Mouse (Mus musculus) heart, embryonic 13.5 days (tissue): Measurements from ENCODE around the gene Dnaja3. TPM values are rescaled to one million over a fixed set of nuclear protein-coding genes. Genes with fewer than 3 reads are reported as not detected.
A peak's percentile ranks its signal among the peaks of the same experiment; 100 is the strongest.
"Not testable (repeated sequence)": the region's sequence is repeated elsewhere in the genome, so short reads cannot be mapped to it uniquely, and the experiment has no call there.

ENCODE experiments used
- ATAC-seq: fragments of 200-750 bp; cut with Nextera tagmentation; 2 replicates; pipeline ENCODE4 v1.8.0; 2017; ENCODE audit warnings: moderate TSS enrichment; ENCODE audit not compliant: insufficient number of reproducible peaks, low FRiP score, low TSS enrichment; ENCODE audit errors: extremely low read depth
- H3K27ac ChIP-seq: fragments of 300-500 bp; sonication (generic); replicated peaks from 2 replicates; pipeline ENCODE4 v1.5.1; 2015; ENCODE audit warnings: moderate library complexity, mild to moderate bottlenecking, inconsistent platforms
- H3K27me3 ChIP-seq: fragments of 300-500 bp; sonication (generic); replicated peaks from 2 replicates; pipeline ENCODE4 v1.6.1; 2015; ENCODE audit warnings: mild to moderate bottlenecking, inconsistent platforms
- H3K36me3 ChIP-seq: fragments of 300-500 bp; sonication (generic); 2 replicates; pipeline ENCODE4 v1.6.1; 2015; ENCODE audit warnings: mild to moderate bottlenecking, inconsistent platforms
- H3K4me1 ChIP-seq: fragments of 300-500 bp; sonication (generic); 2 replicates; pipeline ENCODE4 v1.6.1; 2015; ENCODE audit warnings: inconsistent platforms
- H3K4me2 ChIP-seq: fragments of 300-500 bp; sonication (generic); 2 replicates; pipeline ENCODE4 v1.6.1; 2015; ENCODE audit warnings: inconsistent platforms, mild to moderate bottlenecking, moderate library complexity
- H3K4me3 ChIP-seq: fragments of 300-500 bp; sonication (generic); 2 replicates; pipeline ENCODE4 v1.5.1; 2015; ENCODE audit warnings: moderate library complexity, mild to moderate bottlenecking, inconsistent platforms
- H3K9ac ChIP-seq: fragments of 300-500 bp; sonication (generic); 2 replicates; pipeline ENCODE4 v1.6.1; 2015; ENCODE audit warnings: inconsistent platforms, mild to moderate bottlenecking, moderate library complexity
- H3K9me3 ChIP-seq: fragments of 300-500 bp; sonication (generic); 2 replicates; pipeline ENCODE4 v1.6.1; 2016; ENCODE audit warnings: inconsistent platforms
- WGBS: fragments of 180-500 bp; shearing (Covaris S2); methylation state at CpG from one replicate; pipeline ENCODE4 v1.1.7; 2015; ENCODE audit warnings: mixed read lengths; 5-methylcytosine and 5-hydroxymethylcytosine counted together
- polyA plus RNA-seq: library from polyadenylated mRNA; unstranded; fragments of >200 nt; fragmentation: Nextera tagmentation; extraction: Ambion mirVana; gene quantifications from 2 replicates; pipeline ENCODE4 v1.2.1, GENCODE M21; 2015

Gene Dnaja3
- polyA plus RNA-seq, 1 experiment from 2014 or later, result 65.6 TPM

GRCm38 (mm10) chr16:4676836-4677235 lies 37.0 kb downstream of the Dnaja3 start:
- Histone ChIP-seq H3K4me2 (no peak overlapping the region), H3K9me3 (no peaks in the 10 kb centered on the region), H3K27me3 (no peaks in the 10 kb centered on the region), H3K9ac (no peak overlapping the region), H3K4me3 (no peak overlapping the region), H3K27ac (no peak overlapping the region), H3K4me1 (peaks cover 17% of the 10 kb centered on the region), H3K36me3 (peaks cover 40% of the 10 kb centered on the region)
- WGBS, result 90% methylated on average over 5 of the region's 5 CpGs
- ATAC-seq, result no peak

GRCm38 (mm10) chr16:4678080-4678479 lies 38.3 kb downstream of the Dnaja3 start:
- ATAC-seq, result no peak
- H3K36me3 ChIP-seq, result peaks cover 30% of the 10 kb centered on the region
- no peak overlapping the region for H3K27ac ChIP-seq
- no peaks in the 10 kb centered on the region for H3K9me3 ChIP-seq
- H3K4me2 ChIP-seq, result peak overlapping the region; percentile 93
- 61% methylated on average over 5 of the region's 5 CpGs for WGBS
- H3K9ac ChIP-seq, result peak overlapping the region; percentile 37; the same call in 1 of the 2 replicates
- no peaks in the 10 kb centered on the region for H3K27me3 ChIP-seq
- peak overlapping the region; percentile 73; the same call in 1 of the 2 replicates for H3K4me3 ChIP-seq
- peaks cover 19% of the 10 kb centered on the region for H3K4me1 ChIP-seq

DNA sequence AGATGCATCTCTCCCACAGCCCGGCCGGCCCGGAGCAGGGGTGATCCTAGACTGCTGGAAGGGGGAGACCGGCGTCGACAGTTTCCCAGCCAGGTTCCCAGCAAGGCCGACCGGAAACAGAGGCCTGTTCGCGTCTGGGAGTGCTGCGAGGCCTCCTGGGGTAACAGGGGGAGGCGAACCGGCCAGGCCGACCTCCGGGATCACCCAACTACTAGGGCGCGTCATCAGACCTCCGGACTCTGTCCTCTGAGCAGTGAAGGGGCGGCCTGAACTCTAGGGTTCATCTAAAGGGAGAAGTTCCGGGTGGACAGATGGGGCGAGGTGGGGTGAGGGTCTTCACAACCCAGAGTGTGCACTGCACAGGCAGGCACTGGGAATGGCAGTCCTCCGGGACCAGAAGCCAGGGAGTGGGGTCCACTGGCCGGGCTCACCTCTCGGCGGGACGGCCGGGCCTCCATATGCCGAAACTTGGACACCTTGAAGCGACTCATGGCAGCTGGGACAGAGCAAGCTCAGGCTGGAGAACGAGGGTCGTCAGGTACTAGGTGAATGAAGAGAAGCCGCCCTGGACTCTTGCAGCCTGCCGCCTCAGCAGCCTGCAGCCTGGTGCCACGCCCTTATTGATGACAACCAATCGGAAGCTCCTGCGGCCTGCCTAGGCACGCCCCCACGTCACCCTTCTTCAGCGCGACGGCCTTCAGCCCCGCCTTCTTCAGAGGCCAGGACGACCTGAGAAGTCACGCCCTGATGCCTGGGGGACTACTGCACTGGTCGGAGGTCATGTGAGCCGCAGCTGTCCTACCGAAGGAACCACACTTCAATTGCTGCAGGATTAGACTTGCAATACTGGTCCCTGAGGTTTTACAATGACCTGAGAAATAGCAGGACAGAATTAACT lies 39.6 kb downstream of the Dnaja3 start, which contains the start of gene Coro7:
Gene Coro7 (minus strand): TSS at position 657 of the 898 bp plus-strand sequence.
- H3K4me3 ChIP-seq, result peak within 1 kb of the TSS; percentile 73
- peaks cover 24% of the 10 kb centered on the region for H3K4me1 ChIP-seq
- peak within 1 kb of the TSS; percentile 61 for H3K27ac ChIP-seq
- peak within 1 kb of the TSS; percentile 93 for H3K4me2 ChIP-seq
- no peaks in the 10 kb centered on the region for H3K27me3 ChIP-seq
- WGBS, result under 1% methylated on average over 47 of the region's 47 CpGs
- ATAC-seq, result peak; percentile 92
- H3K36me3 ChIP-seq, result peaks cover 18% of the 10 kb centered on the region
- H3K9me3 ChIP-seq, result no peaks in the 10 kb centered on the region
- H3K9ac ChIP-seq, result peak within 1 kb of the TSS; percentile 79

DNA sequence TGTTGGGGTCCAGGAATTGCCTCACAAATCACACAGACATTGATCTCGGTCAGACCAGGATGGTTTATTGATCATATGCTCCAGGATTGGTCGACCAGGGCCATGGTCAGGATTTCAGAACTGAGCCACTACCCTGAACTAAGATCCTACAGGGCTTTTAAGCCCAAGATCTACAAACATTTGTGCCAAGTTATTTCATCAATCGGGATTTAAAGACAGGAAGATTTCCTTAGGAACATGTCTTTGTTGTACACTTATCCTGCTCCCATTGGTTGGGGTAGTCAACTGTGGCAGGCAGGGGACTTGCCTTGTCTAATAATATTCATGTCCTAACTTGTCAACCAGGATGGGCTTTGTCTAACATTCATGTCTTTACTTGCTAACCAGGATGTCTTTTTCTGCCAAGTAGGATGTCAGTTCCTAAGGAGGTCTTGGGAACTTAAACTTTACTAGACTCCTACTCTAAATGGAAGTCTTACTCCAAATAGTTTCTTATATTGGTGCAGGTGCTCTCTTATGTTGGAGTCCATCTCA lies 41.2 kb downstream of the Dnaja3 start:
- WGBS, result 73% methylated on average over 3 of the region's 3 CpGs

DNA sequence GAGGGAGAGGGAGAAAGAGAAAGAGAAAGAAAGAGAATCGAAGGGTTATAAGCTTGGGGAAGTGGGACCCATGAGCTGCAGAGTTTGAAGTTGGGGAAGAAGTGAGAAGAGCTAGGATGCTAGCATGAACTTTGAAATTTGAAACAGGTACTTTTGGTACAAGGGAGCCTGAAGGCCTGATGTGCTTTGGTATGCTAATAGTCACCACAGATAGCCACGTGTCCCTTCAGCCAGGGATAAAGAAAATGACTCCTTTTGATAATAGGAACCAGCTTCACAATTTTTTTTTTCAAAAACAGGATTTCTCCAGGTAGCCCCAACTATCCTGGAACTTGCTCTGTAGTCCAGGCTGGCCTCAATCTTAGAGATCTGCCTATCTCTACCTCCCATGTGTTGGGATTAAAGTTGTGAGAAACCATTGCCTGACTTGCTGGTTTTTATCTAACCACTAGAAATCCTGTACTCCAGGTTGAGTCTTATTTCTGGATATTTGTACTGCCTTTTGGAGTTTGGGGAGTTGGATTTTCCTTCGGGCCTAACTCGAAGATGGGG lies 42.9 kb downstream of the Dnaja3 start:
- Histone ChIP-seq H3K9ac (peak overlapping the region; percentile 92; the same call in 1 of the 2 replicates), H3K36me3 (peaks cover 11% of the 10 kb centered on the region), H3K27me3 (no peaks in the 10 kb centered on the region), H3K9me3 (no peaks in the 10 kb centered on the region), H3K4me2 (peak overlapping the region; percentile 91), H3K4me3 (peak overlapping the region; percentile 80), H3K27ac (0 out of 2 replicates have a peak overlapping the region, but pooled peaks have one; percentile 87), H3K4me1 (peaks cover 35% of the 10 kb centered on the region)
- 74% methylated on average over 4 of the region's 4 CpGs for WGBS
- ATAC-seq, result no peak

More for the DNA sequence above, 41.2 kb downstream of the Dnaja3 start:
- not testable (repeated sequence) for H3K4me2 ChIP-seq, H3K4me3 ChIP-seq, H3K9me3 ChIP-seq, H3K36me3 ChIP-seq, ATAC-seq, H3K9ac ChIP-seq, H3K27me3 ChIP-seq, H3K27ac ChIP-seq
- H3K4me1 ChIP-seq, result peaks cover 35% of the 10 kb centered on the region

GRCm38 (mm10) chr16:4683193-4683580 lies 43.4 kb downstream of the Dnaja3 start:
- ATAC-seq, result no peak
- Histone ChIP-seq H3K36me3 (peaks cover 16% of the 10 kb centered on the region), H3K27ac (peak overlapping the region; percentile 87), H3K4me2 (peak overlapping the region; percentile 91), H3K9ac (peak overlapping the region; percentile 92), H3K4me1 (peaks cover 30% of the 10 kb centered on the region), H3K27me3 (no peaks in the 10 kb centered on the region), H3K9me3 (no peaks in the 10 kb centered on the region), H3K4me3 (peak overlapping the region; percentile 80)
- 27% methylated on average over 9 of the region's 9 CpGs for WGBS

GRCm38 (mm10) chr16:4683581-4684456 lies 44.0 kb downstream of the Dnaja3 start:
- under 1% methylated on average over 54 of the region's 54 CpGs for whole genome bisulfite sequencing
- Histone ChIP-seq H3K4me2 (peak overlapping the region; percentile 91), H3K27me3 (no peaks in the 10 kb centered on the region), H3K9me3 (no peaks in the 10 kb centered on the region), H3K4me3 (peak overlapping the region; percentile 80), H3K36me3 (peaks cover 20% of the 10 kb centered on the region), H3K4me1 (peaks cover 24% of the 10 kb centered on the region), H3K9ac (peak overlapping the region; percentile 92), H3K27ac (peak overlapping the region; percentile 87)
- peak; percentile 76 for ATAC-seq

DNA sequence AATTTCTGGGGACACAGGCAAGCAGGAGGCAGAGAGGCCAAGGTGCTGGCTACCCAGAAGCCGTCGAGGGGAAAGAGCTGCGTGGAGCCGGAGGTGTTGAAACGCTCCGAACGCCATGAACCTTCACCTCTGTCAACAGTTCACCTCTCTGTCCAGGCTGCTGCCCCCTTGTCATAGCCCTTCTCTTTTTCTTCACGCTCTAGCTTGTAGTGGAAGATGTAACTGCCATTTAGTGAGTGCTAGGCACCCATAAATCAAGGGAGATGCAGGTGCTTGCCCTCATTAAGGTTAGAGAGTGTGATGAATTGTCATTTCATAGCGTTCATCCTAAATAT lies 44.6 kb downstream of the Dnaja3 start:
- Histone ChIP-seq H3K4me2 (peak overlapping the region; percentile 91), H3K9ac (peak overlapping the region; percentile 92), H3K27ac (peak overlapping the region; percentile 87), H3K4me3 (peak overlapping the region; percentile 80), H3K36me3 (peaks cover 26% of the 10 kb centered on the region), H3K27me3 (no peaks in the 10 kb centered on the region), H3K9me3 (no peaks in the 10 kb centered on the region), H3K4me1 (peaks cover 19% of the 10 kb centered on the region)
- WGBS, result under 1% methylated on average over 9 of the region's 9 CpGs
- ATAC-seq, result no peak

- H3K27me3 ChIP-seq, H3K4me2 ChIP-seq, H3K9me3 ChIP-seq, H3K9ac ChIP-seq, ATAC-seq, H3K4me3 ChIP-seq, H3K27ac ChIP-seq: not testable (repeated sequence)
- 96% methylated on average over 4 of the region's 4 CpGs for WGBS
- Histone ChIP-seq H3K36me3 (peaks cover 76% of the 10 kb centered on the region), H3K4me1 (peaks cover 12% of the 10 kb centered on the region)
These were observed 49.6 kb downstream of the Dnaja3 start for GRCm38 (mm10) chr16:4689371-4689770.

- Histone ChIP-seq H3K36me3 (peaks cover 99% of the 10 kb centered on the region), H3K4me1 (no peaks in the 10 kb centered on the region), H3K9ac (no peak overlapping the region), H3K4me3 (no peak overlapping the region), H3K4me2 (no peak overlapping the region), H3K27ac (no peak overlapping the region), H3K27me3 (no peaks in the 10 kb centered on the region), H3K9me3 (no peaks in the 10 kb centered on the region)
- 86% methylated on average over 3 of the region's 3 CpGs for WGBS
- ATAC-seq, result no peak
These were observed 61.4 kb downstream of the Dnaja3 start for GRCm38 (mm10) chr16:4701211-4701610.

- no peaks in the 10 kb centered on the region for H3K9me3 ChIP-seq
- H3K4me1 ChIP-seq, result no peaks in the 10 kb centered on the region
- no peak for ATAC-seq
- 66% methylated on average over 1 of the region's 1 CpGs for WGBS
- peaks cover 98% of the 10 kb centered on the region for H3K36me3 ChIP-seq
- H3K9ac ChIP-seq, result no peak overlapping the region
- no peak overlapping the region for H3K27ac ChIP-seq
- no peaks in the 10 kb centered on the region for H3K27me3 ChIP-seq
- H3K4me3 ChIP-seq, result no peak overlapping the region
- no peak overlapping the region for H3K4me2 ChIP-seq
These were observed 62.9 kb downstream of the Dnaja3 start for GRCm38 (mm10) chr16:4702646-4703045.
